Mouse (Mus musculus): ENCODE data around the gene Rassf4.

- TF ChIP-seq CTCF (IDR thresholded peaks at IDR 0.05; ENCODE audit: insufficient read depth, low read length) (no peak), POLR2A (IDR thresholded peaks at IDR 0.05; ENCODE audit: borderline replicate concordance, extremely low read depth, low read depth, low read length) (no peak)
These were observed 42.9 kb upstream of the Rassf4 start, which contains the start of gene Tmem72 for GRCm38 (mm10) chr6:116716666-116717065.

Data from lung, adult 2 months (tissue).